Mouse (Mus musculus): ENCODE measurements around the gene Vps18.

GRCm38 (mm10) chr2:119332177-119332661, 43.7 kb downstream of the Vps18 start:
- TF ChIP-seq EP300 (IDR thresholded peaks at IDR 0.05; ENCODE audit: low read depth) (no peak), CTCF (IDR thresholded peaks at IDR 0.05; ENCODE audit: low read depth) (no peak)

Measured in liver, embryonic 14.5 days (tissue).